Mouse (Mus musculus) hindbrain, embryonic 13.5 days (tissue): Measurements from ENCODE around the gene Ankrd28. TPM values are rescaled to one million over a fixed set of nuclear protein-coding genes. Genes with fewer than 3 reads are reported as not detected.
A peak's percentile ranks its signal among the peaks of the same experiment; 100 is the strongest.
"Not testable (repeated sequence)": the region's sequence is repeated elsewhere in the genome, so short reads cannot be mapped to it uniquely, and the experiment has no call there.

Source experiments
- ATAC-seq: fragments of 200-750 bp; cut with Nextera tagmentation; 2 replicates; pipeline ENCODE4 v1.8.0; 2017; ENCODE audit warnings: moderate TSS enrichment; ENCODE audit not compliant: low FRiP score
- H3K27ac ChIP-seq: fragments of 300-500 bp; sonication (generic); 2 replicates; pipeline ENCODE4 v1.5.1; 2015; ENCODE audit warnings: inconsistent platforms, mild to moderate bottlenecking, moderate library complexity
- H3K27me3 ChIP-seq: fragments of 300-500 bp; sonication (generic); 2 replicates; pipeline ENCODE4 v1.6.1; 2015; ENCODE audit warnings: mild to moderate bottlenecking, inconsistent platforms
- H3K36me3 ChIP-seq: fragments of 300-500 bp; sonication (generic); 2 replicates; pipeline ENCODE4 v1.6.1; 2015; ENCODE audit warnings: mild to moderate bottlenecking, inconsistent platforms
- H3K4me1 ChIP-seq: fragments of 300-500 bp; sonication (generic); replicated peaks from 2 replicates; pipeline ENCODE4 v1.6.1; 2015; ENCODE audit warnings: inconsistent platforms
- H3K4me2 ChIP-seq: fragments of 300-500 bp; sonication (generic); 2 replicates; pipeline ENCODE4 v1.6.1; 2015; ENCODE audit warnings: inconsistent platforms, mild to moderate bottlenecking, moderate library complexity
- H3K4me3 ChIP-seq: fragments of 300-500 bp; sonication (generic); 2 replicates; pipeline ENCODE4 v1.5.1; 2015; ENCODE audit warnings: mild to moderate bottlenecking, inconsistent platforms
- H3K9ac ChIP-seq: fragments of 300-500 bp; sonication (generic); 2 replicates; pipeline ENCODE4 v1.6.1; 2015; ENCODE audit warnings: mild to moderate bottlenecking, inconsistent platforms
- H3K9me3 ChIP-seq: fragments of 300-500 bp; sonication (generic); 2 replicates; pipeline ENCODE4 v1.6.1; 2016; ENCODE audit warnings: inconsistent platforms
- WGBS: fragments of 180-500 bp; shearing (Covaris S2); methylation state at CpG from one replicate; pipeline ENCODE4 v1.1.7; 2015; 5-methylcytosine and 5-hydroxymethylcytosine counted together
- polyA plus RNA-seq: library from polyadenylated mRNA; unstranded; fragments of >200 nt; fragmentation: Nextera tagmentation; extraction: Ambion mirVana; gene quantifications from 2 replicates; pipeline ENCODE4 v1.2.1, GENCODE M21; 2015

Gene Ankrd28
- 7.8 and 8.5 TPM in 2 replicates for polyA plus RNA-seq

GRCm38 (mm10) chr14:31830571-31831369 lies at the start of gene Ankrd28:
TSS of gene Ankrd28 (minus strand) at chr14:31830651.
- H3K9me3 ChIP-seq = no peaks in the 10 kb centered on the region; the same call in 1 of the 2 replicates
- peaks cover 18% of the 10 kb centered on the region for H3K4me1 ChIP-seq
- peak within 1 kb of the TSS; percentile 79 for H3K9ac ChIP-seq
- peak within 1 kb of the TSS; percentile 89 for H3K4me2 ChIP-seq
- no peaks in the 10 kb centered on the region for H3K36me3 ChIP-seq
- H3K27ac ChIP-seq = peak within 1 kb of the TSS; percentile 95
- under 1% methylated on average over 77 of the region's 81 CpGs for WGBS
- ATAC-seq = peak; percentile 99
- peak within 1 kb of the TSS; percentile 66 for H3K4me3 ChIP-seq
- no peaks in the 10 kb centered on the region for H3K27me3 ChIP-seq

- H3K9me3 ChIP-seq = no peaks in the 10 kb centered on the region
- H3K36me3 ChIP-seq = no peaks in the 10 kb centered on the region
- no peaks in the 10 kb centered on the region for H3K4me1 ChIP-seq
- H3K27me3 ChIP-seq = no peaks in the 10 kb centered on the region
- no peak overlapping the region for H3K27ac ChIP-seq
- H3K4me2 ChIP-seq = no peak overlapping the region
- no peak overlapping the region for H3K4me3 ChIP-seq
- ATAC-seq = no peak
- 79% methylated on average over 6 of the region's 6 CpGs for WGBS
- H3K9ac ChIP-seq = no peak overlapping the region
Observed at GRCm38 (mm10) chr14:31879456-31879855, 49.0 kb upstream of the Ankrd28 start.

- Histone ChIP-seq H3K4me2 (no peak overlapping the region), H3K4me3 (no peak overlapping the region), H3K36me3 (no peaks in the 10 kb centered on the region), H3K9ac (no peak overlapping the region), H3K9me3 (peaks cover 2% of the 10 kb centered on the region; the same call in 1 of the 2 replicates), H3K27ac (no peak overlapping the region), H3K27me3 (no peaks in the 10 kb centered on the region), H3K4me1 (no peaks in the 10 kb centered on the region)
- no peak for ATAC-seq
- WGBS = 87% methylated on average over 5 of the region's 5 CpGs
Observed at GRCm38 (mm10) chr14:31872130-31872529, 41.7 kb upstream of the Ankrd28 start.

- 93% methylated on average over 5 of the region's 5 CpGs for WGBS
- no peak for ATAC-seq
Observed at GRCm38 (mm10) chr14:31870436-31870835, 40.0 kb upstream of the Ankrd28 start.

GRCm38 (mm10) chr14:31868591-31868990 lies 38.1 kb upstream of the Ankrd28 start:
- H3K27ac ChIP-seq = no peak overlapping the region
- H3K4me2 ChIP-seq = no peak overlapping the region
- H3K36me3 ChIP-seq = no peaks in the 10 kb centered on the region
- no peak overlapping the region for H3K4me3 ChIP-seq
- H3K4me1 ChIP-seq = no peaks in the 10 kb centered on the region
- no peak overlapping the region for H3K9ac ChIP-seq
- ATAC-seq = no peak
- no peaks in the 10 kb centered on the region for H3K27me3 ChIP-seq
- peaks cover 20% of the 10 kb centered on the region; the same call in 1 of the 2 replicates for H3K9me3 ChIP-seq
- 89% methylated on average over 1 of the region's 1 CpGs for WGBS

More at GRCm38 (mm10) chr14:31870436-31870835, 40.0 kb upstream of the Ankrd28 start:
- H3K9me3 ChIP-seq = peaks cover 16% of the 10 kb centered on the region; the same call in 1 of the 2 replicates
- H3K9ac ChIP-seq = no peak overlapping the region
- H3K4me3 ChIP-seq = no peak overlapping the region
- H3K27ac ChIP-seq = no peak overlapping the region
- no peak overlapping the region for H3K4me2 ChIP-seq
- no peaks in the 10 kb centered on the region for H3K4me1 ChIP-seq
- no peaks in the 10 kb centered on the region for H3K36me3 ChIP-seq
- H3K27me3 ChIP-seq = no peaks in the 10 kb centered on the region

- H3K4me2 ChIP-seq, H3K36me3 ChIP-seq, H3K9ac ChIP-seq, H3K27ac ChIP-seq, H3K27me3 ChIP-seq, H3K4me1 ChIP-seq, ATAC-seq, H3K4me3 ChIP-seq: not testable (repeated sequence)
- peaks cover 27% of the 10 kb centered on the region; the same call in 1 of the 2 replicates for H3K9me3 ChIP-seq
- WGBS = 95% methylated on average over 10 of the region's 10 CpGs
Observed at GRCm38 (mm10) chr14:31866366-31866765, 35.9 kb upstream of the Ankrd28 start.

- Histone ChIP-seq H3K27me3 (no peaks in the 10 kb centered on the region), H3K4me3 (no peak overlapping the region), H3K9me3 (peaks cover 12% of the 10 kb centered on the region; the same call in 1 of the 2 replicates), H3K4me1 (no peaks in the 10 kb centered on the region), H3K4me2 (no peak overlapping the region), H3K27ac (no peak overlapping the region), H3K9ac (no peak overlapping the region), H3K36me3 (no peaks in the 10 kb centered on the region)
- 98% methylated on average over 2 of the region's 2 CpGs for WGBS
- ATAC-seq = no peak
Observed at GRCm38 (mm10) chr14:31858679-31859078, 28.2 kb upstream of the Ankrd28 start.

GRCm38 (mm10) chr14:31857096-31857975 lies 26.9 kb upstream of the Ankrd28 start:
- Histone ChIP-seq H3K27me3 (no peaks in the 10 kb centered on the region), H3K4me2 (no peak overlapping the region), H3K9ac (no peak overlapping the region), H3K4me1 (no peaks in the 10 kb centered on the region), H3K9me3 (peaks cover 10% of the 10 kb centered on the region; the same call in 1 of the 2 replicates), H3K4me3 (no peak overlapping the region), H3K27ac (no peak overlapping the region), H3K36me3 (no peaks in the 10 kb centered on the region)
- ATAC-seq = no peak
- 80% methylated on average over 11 of the region's 11 CpGs for WGBS

- no peak overlapping the region for H3K27ac ChIP-seq
- WGBS = 83% methylated on average over 5 of the region's 5 CpGs
- no peaks in the 10 kb centered on the region for H3K36me3 ChIP-seq
Observed at GRCm38 (mm10) chr14:31856007-31856406, 25.6 kb upstream of the Ankrd28 start.

GRCm38 (mm10) chr14:31854667-31855066 lies 24.2 kb upstream of the Ankrd28 start:
- Histone ChIP-seq H3K27me3 (no peaks in the 10 kb centered on the region), H3K9ac (no peak overlapping the region), H3K4me1 (no peaks in the 10 kb centered on the region), H3K9me3 (no peaks in the 10 kb centered on the region), H3K36me3 (no peaks in the 10 kb centered on the region), H3K4me2 (no peak overlapping the region), H3K4me3 (no peak overlapping the region), H3K27ac (no peak overlapping the region)
- 65% methylated on average over 4 of the region's 4 CpGs for WGBS
- no peak for ATAC-seq

More at GRCm38 (mm10) chr14:31856007-31856406, 25.6 kb upstream of the Ankrd28 start:
- H3K9me3 ChIP-seq = peaks cover 5% of the 10 kb centered on the region; the same call in 1 of the 2 replicates
- H3K4me2 ChIP-seq = no peak overlapping the region
- no peak overlapping the region for H3K9ac ChIP-seq
- H3K27me3 ChIP-seq = no peaks in the 10 kb centered on the region
- H3K4me3 ChIP-seq = no peak overlapping the region
- no peaks in the 10 kb centered on the region for H3K4me1 ChIP-seq
- no peak for ATAC-seq

GRCm38 (mm10) chr14:31843571-31843970 lies 13.1 kb upstream of the Ankrd28 start:
- Histone ChIP-seq H3K36me3 (no peaks in the 10 kb centered on the region), H3K4me2 (no peak overlapping the region), H3K27me3 (no peaks in the 10 kb centered on the region), H3K9ac (no peak overlapping the region), H3K27ac (no peak overlapping the region), H3K9me3 (no peaks in the 10 kb centered on the region), H3K4me3 (no peak overlapping the region), H3K4me1 (no peaks in the 10 kb centered on the region)
- no peak for ATAC-seq
- 89% methylated on average over 4 of the region's 4 CpGs for WGBS

GRCm38 (mm10) chr14:31832022-31832421 lies 1.6 kb upstream of the Ankrd28 start:
- no peak for ATAC-seq
- Histone ChIP-seq H3K4me2 (peak overlapping the region; percentile 70), H3K27me3 (no peaks in the 10 kb centered on the region), H3K4me1 (peaks cover 18% of the 10 kb centered on the region), H3K36me3 (no peaks in the 10 kb centered on the region), H3K9ac (peak overlapping the region; percentile 39; the same call in 1 of the 2 replicates), H3K9me3 (peaks cover 10% of the 10 kb centered on the region), H3K4me3 (peak overlapping the region; percentile 66), H3K27ac (no peak overlapping the region)
- 59% methylated on average over 4 of the region's 4 CpGs for WGBS
